Mouse (Mus musculus): Measurements from ENCODE around the gene Plac9a. TPM values are rescaled to one million over a fixed set of nuclear protein-coding genes. Genes with fewer than 3 reads are reported as not detected.
A peak's percentile ranks its signal among the peaks of the same experiment; 100 is the strongest.

Gene Plac9a
- total RNA-seq, 2 experiments from 2014 or later = not detected

DNA sequence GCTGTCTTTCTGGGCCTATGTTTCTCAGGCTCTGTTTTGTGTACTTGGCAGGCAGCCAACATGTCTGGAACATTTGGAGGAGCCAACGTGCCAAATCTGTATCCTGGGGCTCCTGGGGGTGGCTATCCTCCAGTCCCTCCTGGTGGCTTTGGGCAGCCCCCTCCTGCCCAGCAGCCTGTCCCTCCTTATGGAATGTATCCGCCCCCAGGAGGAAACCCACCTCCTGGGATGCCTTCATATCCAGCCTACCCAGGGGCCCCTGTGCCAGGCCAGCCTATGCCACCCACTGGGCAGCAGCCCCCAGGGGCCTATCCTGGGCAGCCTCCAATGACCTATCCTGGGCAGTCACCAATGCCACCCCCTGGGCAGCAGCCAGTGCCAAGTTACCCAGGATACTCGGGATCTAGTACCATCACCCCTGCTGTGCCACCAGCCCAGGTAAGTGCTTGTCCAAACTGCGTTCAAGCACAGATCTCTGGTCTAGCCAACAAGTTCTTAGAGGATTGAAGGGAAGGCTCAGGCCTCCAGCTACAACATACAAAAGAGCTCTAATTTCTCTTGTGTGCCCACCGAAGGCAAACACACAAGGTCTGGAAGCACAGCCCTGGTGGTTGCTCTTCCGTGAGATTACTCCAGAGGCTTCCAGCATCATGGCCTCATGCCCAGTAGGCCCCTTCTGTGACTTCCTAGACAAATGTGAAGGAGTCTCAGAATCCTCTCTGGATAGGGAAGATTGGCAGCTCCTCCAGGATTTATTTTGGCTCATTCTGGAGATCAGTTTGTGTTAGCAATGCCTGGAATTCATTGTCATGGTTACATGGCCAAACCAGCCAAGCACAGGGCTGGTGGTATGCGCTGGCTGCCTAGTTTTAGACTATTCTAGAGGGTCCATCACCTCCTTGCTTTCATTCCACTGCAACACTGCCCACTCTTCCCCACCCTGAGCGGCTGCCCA lies 30.2 kb downstream of the Plac9a start:
- peak overlapping the region; percentile 45; the same call in 1 of the 2 replicates for H3K27ac ChIP-seq
- no peak overlapping the region for H3K4me3 ChIP-seq
- intact Hi-C loops (cut with DNase I) = loop anchor here (10.0 kb wide), 2 partner anchors 48 to 148 kb away; no protein-coding TSS in a partner anchor
- peak; percentile 42 to 49 for DNase-seq (ENCODE audit: extremely low spot score in 1 of 2, low spot score in 2 of 2)
- no peak for TF ChIP-seq CTCF (IDR thresholded peaks at IDR 0.05)

DNA sequence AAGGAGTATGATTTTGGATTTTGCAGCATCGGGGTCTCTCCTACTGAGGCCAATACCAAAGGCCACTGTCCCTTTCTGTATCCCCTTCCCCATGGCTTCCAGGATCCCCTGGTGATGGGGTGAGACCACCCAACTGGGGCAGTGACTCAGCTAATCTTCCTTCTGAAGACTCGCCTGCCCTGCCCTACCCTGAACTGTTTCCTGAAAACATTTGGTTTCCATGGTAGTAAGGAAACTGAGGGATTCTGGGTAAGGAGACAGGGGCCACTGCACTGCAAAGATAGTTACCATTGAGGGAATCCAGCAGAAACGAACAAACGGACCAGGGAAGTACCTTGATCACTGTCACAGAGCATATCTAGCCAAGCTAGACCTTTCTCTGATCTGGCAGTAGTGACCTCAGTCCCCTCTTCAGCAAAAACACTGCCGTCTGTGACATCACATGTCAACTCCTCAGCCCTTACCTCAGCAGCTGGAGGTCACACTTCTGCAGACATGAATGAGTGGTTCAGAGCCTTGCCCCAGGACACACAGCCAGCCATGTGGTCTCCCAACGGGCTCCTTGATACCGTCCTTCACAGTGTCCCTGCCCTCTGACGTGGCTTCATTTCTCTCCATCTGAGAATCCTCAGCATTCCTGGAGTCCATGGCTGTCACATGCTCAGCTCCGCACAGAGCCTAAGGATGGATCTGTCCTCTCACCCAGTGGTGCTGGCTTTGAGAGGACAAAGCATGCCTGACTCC lies 33.6 kb downstream of the Plac9a start:
- TF ChIP-seq CTCF (IDR thresholded peaks at IDR 0.05) = no peak
- no peak for DNase-seq (ENCODE audit: extremely low spot score in 1 of 2, low spot score in 2 of 2)
- Histone ChIP-seq H3K4me3 (no peak overlapping the region), H3K27ac (no peak overlapping the region)
- intact Hi-C loops (cut with DNase I) = loop anchor here (10.0 kb wide), 1 partner anchor 65 kb away; no protein-coding TSS in a partner anchor

DNA sequence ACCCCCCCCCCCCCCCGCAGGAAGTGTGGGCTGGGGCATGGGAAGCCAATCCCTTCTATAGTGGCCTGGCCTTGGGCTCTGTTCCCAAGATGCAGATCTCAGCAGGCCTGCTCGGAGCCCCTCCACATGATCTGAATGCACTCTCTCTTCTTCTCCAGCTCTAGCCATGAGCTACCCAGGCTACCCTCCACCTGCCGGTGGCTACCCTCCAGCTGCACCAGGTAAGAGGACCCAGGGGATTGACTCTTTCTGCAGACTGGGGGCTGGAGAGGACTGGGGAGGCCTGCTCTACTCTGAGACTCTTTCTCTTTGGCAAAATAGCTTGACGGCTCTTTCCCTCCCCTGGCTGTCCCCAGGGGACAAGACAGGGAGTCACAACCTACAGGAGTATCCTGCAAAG lies 34.2 kb downstream of the Plac9a start:
- intact Hi-C loops (cut with DNase I) = loop anchor here (10.0 kb wide), 1 partner anchor 64 kb away; no protein-coding TSS in a partner anchor
- TF ChIP-seq CTCF (IDR thresholded peaks at IDR 0.05) = no peak
- Histone ChIP-seq H3K4me3 (no peak overlapping the region), H3K27ac (no peak overlapping the region)
- DNase-seq (ENCODE audit: extremely low spot score in 1 of 2, low spot score in 2 of 2) = no peak

DNA sequence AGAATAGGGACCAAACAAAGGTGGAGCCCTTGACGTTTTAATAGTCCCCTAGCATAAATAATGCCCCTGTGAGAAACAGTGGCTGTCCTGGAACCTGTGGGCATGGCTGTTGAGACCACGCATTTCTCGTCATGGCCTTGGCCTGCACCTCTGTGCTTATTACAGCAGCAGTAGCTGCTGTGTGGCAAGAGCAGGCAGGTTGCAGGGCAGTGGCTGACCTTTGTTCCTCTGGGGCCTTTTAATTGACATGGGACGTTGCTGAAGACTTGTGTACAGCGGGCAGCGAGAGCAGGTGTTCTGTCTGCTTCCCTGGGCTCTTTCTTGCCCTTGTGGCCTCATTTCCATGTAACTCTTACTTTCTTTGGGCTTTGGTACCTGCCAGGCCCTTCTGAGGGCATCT lies 35.1 kb downstream of the Plac9a start:
- DNase-seq (ENCODE audit: extremely low spot score in 1 of 2, low spot score in 2 of 2) = no peak
- TF ChIP-seq CTCF (IDR thresholded peaks at IDR 0.05) = no peak
- Histone ChIP-seq H3K27ac (no peak overlapping the region), H3K4me3 (no peak overlapping the region)
- intact Hi-C loops (cut with DNase I) = loop anchor here (10.0 kb wide), 1 partner anchor 63 kb away; no protein-coding TSS in a partner anchor

DNA sequence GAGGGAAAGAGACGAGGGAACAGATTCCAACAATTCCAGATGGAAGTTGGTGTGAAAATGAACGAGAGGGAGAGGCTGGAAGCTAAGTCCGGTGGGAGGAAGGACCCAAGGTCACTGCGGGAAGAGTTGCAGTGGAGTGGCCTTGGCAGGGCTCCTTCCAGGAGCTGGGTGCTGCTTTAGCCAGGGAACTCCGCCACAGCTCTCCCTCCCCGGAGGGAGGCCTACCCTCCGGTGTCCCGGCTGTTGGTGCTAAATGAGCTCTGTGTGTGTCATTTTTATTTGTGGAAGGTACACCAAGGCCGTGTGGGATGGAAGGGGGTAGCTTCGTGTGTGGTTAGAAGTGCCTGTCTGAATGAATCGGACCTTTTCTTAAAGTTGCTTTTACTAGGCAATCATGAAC lies 36.1 kb downstream of the Plac9a start:
- Histone ChIP-seq H3K27ac (no peak overlapping the region), H3K4me3 (no peak overlapping the region)
- TF ChIP-seq CTCF (IDR thresholded peaks at IDR 0.05) = no peak
- intact Hi-C loops (cut with DNase I) = loop anchor here (10.0 kb wide), 1 partner anchor 62 kb away; no protein-coding TSS in a partner anchor
- DNase-seq (ENCODE audit: extremely low spot score in 1 of 2, low spot score in 2 of 2) = no peak

DNA sequence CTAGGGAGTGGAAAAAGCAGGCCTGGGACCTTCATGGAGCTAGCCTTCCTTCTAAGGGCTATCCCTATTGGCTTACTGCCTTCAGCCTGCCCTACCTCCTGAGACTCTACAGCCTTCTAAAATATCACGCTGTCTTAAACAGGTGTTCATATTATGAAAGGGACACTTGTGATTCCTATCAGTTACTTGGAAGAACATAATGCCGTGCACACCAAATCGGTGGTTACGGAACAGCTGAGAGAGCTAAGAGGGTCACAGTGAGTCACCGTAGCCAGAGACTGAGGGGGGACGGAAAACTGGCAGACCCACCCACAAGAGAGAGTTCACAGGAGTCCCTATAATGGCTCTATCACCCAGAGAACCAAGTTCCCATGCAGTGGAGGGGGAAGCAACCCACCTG lies 36.5 kb downstream of the Plac9a start:
- intact Hi-C loops (cut with DNase I) = loop anchor here (10.0 kb wide), 1 partner anchor 62 kb away; no protein-coding TSS in a partner anchor
- Histone ChIP-seq H3K4me3 (no peak overlapping the region), H3K27ac (no peak overlapping the region)
- no peak for TF ChIP-seq CTCF (IDR thresholded peaks at IDR 0.05)
- DNase-seq (ENCODE audit: extremely low spot score in 1 of 2, low spot score in 2 of 2) = no peak

DNA sequence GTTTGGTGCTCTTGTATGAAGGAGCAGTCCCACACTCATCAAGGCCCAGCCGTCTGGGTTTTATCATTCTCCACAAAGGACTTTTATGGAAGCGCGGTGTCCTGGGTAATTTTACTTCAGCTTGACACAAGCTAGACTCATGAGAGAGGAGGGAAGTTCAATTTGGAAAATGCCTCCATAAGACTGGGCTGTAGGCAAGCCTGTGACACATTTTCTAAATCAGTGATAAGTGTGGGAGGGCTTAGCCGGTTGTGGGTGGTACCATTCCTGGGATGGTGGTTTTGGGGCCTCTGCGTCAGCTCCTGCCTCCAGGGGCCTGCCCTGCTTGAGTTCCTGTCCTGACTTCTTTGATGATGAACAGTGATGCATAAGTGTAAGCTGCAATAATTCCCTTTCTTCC lies 37.6 kb downstream of the Plac9a start:
- no peak for DNase-seq (ENCODE audit: extremely low spot score in 1 of 2, low spot score in 2 of 2)

DNA sequence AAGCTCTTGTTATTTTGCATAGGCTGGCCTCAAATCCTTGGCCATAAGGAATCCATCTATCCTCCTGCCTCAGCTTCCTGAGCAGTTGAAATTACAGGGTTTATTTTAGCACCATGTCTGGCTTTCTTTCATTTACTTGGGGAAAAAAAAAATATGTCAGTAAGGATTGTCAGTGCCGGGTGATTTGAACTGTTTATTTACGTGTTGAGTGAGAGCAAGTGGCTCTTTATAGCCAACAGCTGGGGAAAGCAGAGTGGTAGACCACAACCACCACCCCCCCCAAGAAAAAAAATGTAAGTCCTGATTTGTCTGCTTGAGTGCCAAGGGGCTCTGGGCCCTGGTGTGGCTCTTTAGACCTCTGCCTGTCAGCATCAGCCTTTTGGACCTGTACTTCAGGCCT lies 39.2 kb downstream of the Plac9a start:
- intact Hi-C loops (cut with DNase I) = loop anchor here (10.0 kb wide), 1 partner anchor 59 kb away; no protein-coding TSS in a partner anchor
- Histone ChIP-seq H3K27ac (no peak overlapping the region), H3K4me3 (no peak overlapping the region)
- DNase-seq (ENCODE audit: extremely low spot score in 1 of 2, low spot score in 2 of 2) = no peak
- TF ChIP-seq CTCF (IDR thresholded peaks at IDR 0.05) = no peak

More for the DNA sequence above, 37.6 kb downstream of the Plac9a start:
- Histone ChIP-seq H3K4me3 (no peak overlapping the region), H3K27ac (no peak overlapping the region)
- TF ChIP-seq CTCF (IDR thresholded peaks at IDR 0.05) = no peak
- intact Hi-C loops (cut with DNase I) = loop anchor here (10.0 kb wide), 1 partner anchor 60 kb away; no protein-coding TSS in a partner anchor

DNA sequence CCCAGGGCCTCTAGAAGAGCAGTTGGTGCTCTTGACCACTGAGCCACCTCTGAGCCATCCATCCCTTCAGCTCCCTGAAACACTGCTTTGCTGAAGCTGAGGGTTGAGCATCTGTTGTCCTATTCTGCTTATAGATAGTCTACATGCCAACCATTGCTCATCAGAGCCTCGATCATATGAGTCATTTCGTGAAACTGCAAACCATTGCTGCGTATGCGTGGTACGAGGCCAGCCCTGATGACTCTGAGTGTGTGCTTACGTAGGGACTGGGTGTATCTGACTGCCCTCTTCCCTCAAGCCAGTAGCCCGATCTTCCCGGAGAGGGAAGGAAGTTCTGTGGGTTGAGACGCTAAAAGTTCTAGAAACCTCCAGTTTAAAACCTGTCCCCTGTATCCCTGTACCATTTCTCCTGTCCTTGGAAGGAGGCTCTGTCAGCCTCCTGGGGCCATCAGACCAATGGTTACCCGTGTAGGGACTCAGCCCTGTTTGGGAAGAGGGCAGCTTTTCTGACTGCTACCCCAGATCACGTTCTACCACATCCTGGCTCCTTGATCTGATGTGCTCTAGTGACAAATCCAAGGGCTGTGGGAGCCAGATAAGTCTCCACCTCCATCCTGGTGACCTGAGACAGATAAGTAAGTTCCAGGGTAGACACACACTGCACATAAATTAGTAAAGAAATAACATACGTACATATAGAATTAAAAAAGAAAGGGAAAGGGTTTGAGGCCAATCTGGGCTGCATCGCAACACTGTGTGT lies 40.9 kb downstream of the Plac9a start:
- no peak overlapping the region for H3K27ac ChIP-seq
- TF ChIP-seq CTCF (IDR thresholded peaks at IDR 0.05) = no peak

DNA sequence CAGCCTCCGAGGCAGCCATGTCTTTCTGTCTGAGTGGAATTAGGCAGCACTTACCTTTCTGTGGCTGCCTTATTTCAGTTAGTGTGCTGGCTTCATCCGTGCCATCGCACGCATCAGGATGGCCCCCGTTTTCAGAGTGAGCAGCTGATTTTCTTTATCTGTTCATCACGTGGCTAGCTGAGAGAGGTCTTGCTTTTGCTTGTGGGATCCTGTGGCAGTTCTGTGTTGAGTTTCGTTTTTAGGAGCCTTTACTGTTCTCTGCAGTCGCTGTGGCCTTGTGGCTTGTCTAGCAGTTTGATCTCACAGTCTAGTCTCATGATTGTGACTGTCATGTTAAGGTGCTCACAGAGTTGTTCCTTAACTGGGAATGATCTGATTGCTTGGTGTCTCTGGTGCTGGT lies 45.0 kb downstream of the Plac9a start:
- H3K27ac ChIP-seq = no peak overlapping the region
- no peak for DNase-seq (ENCODE audit: extremely low spot score in 1 of 2, low spot score in 2 of 2)
- no peak for TF ChIP-seq CTCF (IDR thresholded peaks at IDR 0.05)
- intact Hi-C loops (cut with DNase I) = no loop called here
- H3K4me3 ChIP-seq = no peak overlapping the region

More for the DNA sequence above, 40.9 kb downstream of the Plac9a start:
- intact Hi-C loops (cut with DNase I) = loop anchor here (10.0 kb wide), 1 partner anchor 57 kb away; no protein-coding TSS in a partner anchor
- DNase-seq (ENCODE audit: extremely low spot score in 1 of 2, low spot score in 2 of 2) = no peak
- H3K4me3 ChIP-seq = no peak overlapping the region

DNA sequence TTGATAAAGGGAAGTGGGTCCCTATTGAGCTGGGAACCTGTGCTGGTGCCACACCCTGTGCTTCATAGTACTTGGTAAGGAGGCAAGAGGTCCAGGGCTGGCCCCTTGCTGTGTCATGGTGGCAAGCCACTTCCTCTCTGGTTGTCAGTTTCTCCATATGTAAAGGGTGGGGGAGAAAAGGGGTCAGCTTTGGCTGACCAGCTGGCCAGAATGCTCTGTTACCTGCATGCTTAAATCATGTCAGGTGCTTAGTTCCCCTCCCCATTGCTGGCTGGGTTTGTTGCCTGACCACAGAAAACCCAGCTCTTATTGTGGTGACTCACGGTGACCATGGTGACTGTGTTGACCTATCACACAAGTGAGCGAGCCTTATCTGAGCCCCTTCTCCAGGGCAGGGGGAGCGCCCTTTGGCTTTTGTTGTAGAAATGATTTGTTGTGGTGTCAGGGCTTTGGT lies 45.7 kb downstream of the Plac9a start:
- no peak for DNase-seq (ENCODE audit: extremely low spot score in 1 of 2, low spot score in 2 of 2)
- intact Hi-C loops (cut with DNase I) = no loop called here
- TF ChIP-seq CTCF (IDR thresholded peaks at IDR 0.05) = no peak
- Histone ChIP-seq H3K4me3 (no peak overlapping the region), H3K27ac (no peak overlapping the region)

Data from left cerebral cortex, adult 2 months (tissue).